Mouse (Mus musculus) megakaryocyte-erythroid progenitor cell, adult 5 weeks (primary cell): ENCODE data around the gene Sorcs3. TPM values are rescaled to one million over a fixed set of nuclear protein-coding genes. Genes with fewer than 3 reads are reported as not detected.

ENCODE experiments used
- polyA plus RNA-seq: library from polyadenylated mRNA; stranded (reverse); fragments of >175 nt; gene quantifications from 2 replicates; pipeline ENCODE4 v1.2.3, GENCODE M21; 2012

The Sorcs3 gene
- not detected in 2 replicates for polyA plus RNA-seq

DNA sequence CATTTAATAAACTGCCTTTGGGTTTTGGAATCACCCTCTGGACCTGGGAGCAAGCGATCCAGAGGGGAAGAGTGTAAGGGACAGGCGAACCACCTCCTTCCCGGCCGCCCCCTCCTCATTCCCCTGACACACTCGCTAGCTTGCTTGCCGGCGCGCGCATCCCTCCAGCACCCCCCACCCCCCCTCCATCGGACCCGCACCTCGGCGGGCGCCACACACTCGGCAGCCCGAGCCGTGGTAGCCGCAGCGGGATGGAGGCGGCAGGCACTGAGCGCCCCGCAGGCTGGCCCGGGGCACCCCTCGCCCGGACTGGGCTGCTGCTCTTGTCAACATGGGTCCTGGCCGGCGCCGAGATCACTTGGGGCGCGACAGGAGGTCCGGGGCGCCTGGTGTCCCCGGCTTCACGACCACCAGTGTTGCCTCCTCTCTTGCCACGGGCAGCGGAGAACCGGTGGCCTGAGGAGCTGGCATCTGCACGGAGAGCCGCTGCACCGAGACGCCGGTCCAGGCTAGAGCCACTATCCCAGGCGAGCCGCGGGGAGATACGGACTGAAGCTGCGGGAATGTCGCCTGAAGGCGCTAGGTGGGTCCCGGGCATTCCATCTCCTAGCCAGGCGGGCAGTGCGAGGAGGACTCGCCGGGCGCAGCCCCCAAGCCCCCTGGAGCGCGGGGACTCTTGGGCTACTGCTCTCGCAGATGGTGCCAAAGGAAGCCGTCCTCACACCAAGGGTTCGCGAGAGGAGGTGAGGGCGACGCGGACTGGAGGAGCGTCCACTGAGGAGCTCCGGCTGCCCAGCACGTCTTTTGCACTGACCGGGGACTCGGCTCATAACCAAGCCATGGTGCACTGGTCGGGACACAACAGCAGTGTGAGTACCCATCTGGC is at the start of gene Sorcs3:
Gene Sorcs3, plus strand, starts transcription at position 97 of the 886 bp plus-strand sequence.

